Mouse (Mus musculus) layer of hippocampus, adult 6 months (tissue): ENCODE results near the gene H2al1k. TPM values are rescaled to one million over a fixed set of nuclear protein-coding genes. Genes with fewer than 3 reads are reported as not detected.

Experiments used
- long read RNA-seq, 2 experiments: library from polyadenylated mRNA; unstranded; transcript quantifications; one replicate each; pipeline ENCODE4 v2.0.0; 2019 to 2020
- polyA plus RNA-seq: library from polyadenylated mRNA; unstranded; fragments of <200 nt; fragmentation: Nextera tagmentation; gene quantifications from 2 replicates; pipeline ENCODE4 v1.2.3, GENCODE M21; 2021

Gene H2al1k
- not detected in 2 replicates for polyA plus RNA-seq
- long read RNA-seq, experiment 1 = 0 reads
- long read RNA-seq, experiment 2 = 0 reads

DNA sequence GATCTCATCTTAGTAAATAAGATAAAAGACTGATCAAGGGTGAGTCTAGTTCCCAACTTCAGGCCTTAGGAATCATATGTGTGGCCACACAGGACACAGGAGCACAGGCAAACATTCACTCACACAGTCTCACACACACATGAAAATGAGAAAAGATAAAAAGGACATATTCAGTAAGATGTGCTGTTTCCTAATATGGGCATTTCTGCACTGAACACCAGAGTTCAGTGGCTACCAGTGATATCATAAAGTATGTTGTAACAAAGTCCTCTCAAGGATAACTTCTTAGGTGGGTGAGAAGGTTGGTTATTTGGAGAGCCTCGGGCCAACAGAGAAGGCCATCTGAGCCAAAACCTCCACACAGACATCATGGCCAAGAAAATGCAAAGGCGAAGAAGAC, at the start of gene H2al1k:
TSS of gene H2al1k (plus strand) at position 301 of the 400 bp plus-strand sequence.

Other genes starting within 250 kb of the H2al1k start
- not detected in 2 replicates for gene 4930402K13Rik, start 246.1 kb upstream of the H2al1k start, polyA plus RNA-seq
- 1.8 and 1.9 TPM in 2 replicates for gene Lancl3, start 150.7 kb upstream of the H2al1k start, polyA plus RNA-seq
- not detected in 2 replicates for gene Gm14862, start 93.7 kb upstream of the H2al1k start, polyA plus RNA-seq
- 4.6 and 5.4 TPM in 2 replicates for gene Xk, start 77.9 kb upstream of the H2al1k start, polyA plus RNA-seq
- not detected in 2 replicates for gene H2al1m, start 66.9 kb upstream of the H2al1k start, polyA plus RNA-seq
- gene Cybb, start 137.1 kb downstream of the H2al1k start, polyA plus RNA-seq = 0.35 and 0.44 TPM in 2 replicates
- not detected in 2 replicates for gene H2al1o, start 221.8 kb downstream of the H2al1k start, polyA plus RNA-seq